ENCODE assay signal across 14 mouse cellular contexts in the genomic region with DNA sequence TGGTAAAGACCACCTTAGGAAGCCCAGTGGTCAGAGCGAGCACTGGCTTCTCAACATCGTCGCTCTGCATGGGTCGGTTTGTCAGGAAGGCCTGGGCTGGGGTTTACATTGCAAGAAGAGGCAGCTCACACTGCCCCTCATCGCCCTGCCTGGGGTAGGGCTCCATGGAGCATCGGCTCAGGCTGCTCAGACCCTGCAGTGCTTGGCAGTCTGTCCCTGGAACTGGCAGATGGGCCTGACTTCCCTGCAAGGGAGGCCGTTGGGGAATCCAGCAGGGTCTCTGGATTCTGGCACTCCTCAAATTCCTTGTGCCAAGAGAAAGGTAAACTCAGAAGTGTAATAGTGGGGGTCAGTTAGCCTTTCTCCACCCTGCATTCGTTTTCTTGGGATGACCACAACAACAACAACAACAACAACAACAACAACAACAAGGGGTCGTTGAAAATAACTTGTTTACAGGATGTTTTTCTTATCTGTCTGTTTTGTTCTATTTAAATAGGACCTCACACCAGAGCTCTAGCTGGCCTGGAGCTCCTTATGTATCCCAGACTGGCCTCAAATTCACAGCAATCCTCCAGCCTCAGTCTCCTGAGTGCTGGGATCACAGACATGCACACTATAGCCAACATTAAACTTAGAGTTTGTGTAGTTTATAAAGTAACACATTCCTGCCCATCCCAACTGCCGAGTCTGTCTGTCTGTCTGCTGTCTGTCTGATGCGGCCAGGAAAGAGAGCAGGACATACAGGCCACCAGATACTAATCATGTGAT.
DNase-seq lines count a peak whose midpoint lies in the region; ATAC-seq and TF ChIP-seq lines count a peak whose summit lies in the region.
"Had no signal": no experiment of that assay in that cellular context is flagged by ENCODE, and none has a peak within 500 bp of the region (broad histone marks: within the 10 kb centered on the region; RNA-seq: fewer than 3 reads in every experiment).

No protein-coding gene starts in this region.

- 82% methylated on average over 11 of the region's 11 CpGs for WGBS in midbrain, embryonic 10.5 days
- WGBS in midbrain, embryonic 15.5 days, result 80% methylated on average over 11 of the region's 11 CpGs
- 84% methylated on average over 11 of the region's 11 CpGs for WGBS in forebrain, embryonic 14.5 days
- 73% methylated on average over 11 of the region's 11 CpGs for WGBS in olfactory bulb, adult 2 months

- peak overlapping the region; percentile 91; the same call in 1 of the 2 replicates for H3K27ac ChIP-seq in midbrain, embryonic 10.5 days (replicated peaks)
- no peak overlapping the region for H3K27ac ChIP-seq in midbrain, embryonic 15.5 days
- no peak overlapping the region for H3K27ac ChIP-seq in forebrain, embryonic 14.5 days (ENCODE audit: low read depth, low read length)
- H3K27ac ChIP-seq in olfactory bulb, adult 2 months (ENCODE audit: insufficient read depth, low read depth, low read length), result peak overlapping the region; percentile 70; the same call in 1 of the 2 replicates
- H3K27ac ChIP-seq: neural tube, embryonic 12.5 days had no signal

- no peak overlapping the region for H3K4me2 ChIP-seq in midbrain, embryonic 15.5 days
- no peak overlapping the region for H3K4me2 ChIP-seq in forebrain, embryonic 14.5 days (ENCODE audit: low read length)
- H3K4me2 ChIP-seq: embryonic facial prominence, embryonic 12.5 days; neural tube, embryonic 12.5 days had no signal

- DNase-seq in midbrain, embryonic 10.5 days (ENCODE audit: low spot score), result no peak
- DNase-seq in cerebellum, adult 8-10 months, result peak; percentile 92
- DNase-seq in forebrain, embryonic 14.5 days (ENCODE audit: low spot score), result peak; percentile 48
- DNase-seq in testis, postnatal 14 days (ENCODE audit: low spot score), result no peak
- no peak for DNase-seq in gastrocnemius, adult 8-10 months (ENCODE audit: low spot score in 2 of 2)
- DNase-seq in spleen, postnatal 10 days (ENCODE audit: low spot score in 2 of 2), result no peak
- DNase-seq: kidney, postnatal 10 days; liver, postnatal 0 days; right cerebral cortex, adult 18-20 months had no signal

- peaks cover 31% of the 10 kb centered on the region for H3K4me1 ChIP-seq in midbrain, embryonic 10.5 days
- 0 out of 2 replicates have a peak, but pooled peaks cover 4% of the 10 kb centered on the region for H3K4me1 ChIP-seq in midbrain, embryonic 15.5 days
- H3K4me1 ChIP-seq in forebrain, embryonic 14.5 days (ENCODE audit: control insufficient read depth, insufficient read depth, low read length), result peaks cover 11% of the 10 kb centered on the region
- peaks cover 21% of the 10 kb centered on the region for H3K4me1 ChIP-seq in olfactory bulb, adult 2 months (ENCODE audit: control insufficient read depth, insufficient read depth, low read length)

- ATAC-seq in midbrain, embryonic 15.5 days (replicated peaks), result no peak
- no peak for ATAC-seq in forebrain, embryonic 14.5 days
- ATAC-seq: CD4-positive, CD25-positive, alpha-beta regulatory T cell, adult 4 months; liver, postnatal 0 days had no signal

- no peak overlapping the region for H3K4me3 ChIP-seq in midbrain, embryonic 10.5 days
- H3K4me3 ChIP-seq in midbrain, embryonic 15.5 days, result no peak overlapping the region
- H3K4me3 ChIP-seq in forebrain, embryonic 14.5 days (ENCODE audit: low read depth, low read length), result no peak overlapping the region
- no peak overlapping the region for H3K4me3 ChIP-seq in olfactory bulb, adult 2 months (ENCODE audit: insufficient read depth, low read depth, low read length)
- H3K4me3 ChIP-seq: embryonic facial prominence, embryonic 12.5 days; neural tube, embryonic 12.5 days had no signal

- TF ChIP-seq POLR2A in olfactory bulb, adult 2 months (IDR thresholded peaks at IDR 0.05; ENCODE audit: insufficient read depth, low read depth, low read length), result no peak

- TF ChIP-seq CTCF in olfactory bulb, adult 2 months (IDR thresholded peaks at IDR 0.05; ENCODE audit: insufficient read depth, low read depth, low read length), result no peak

- H3K36me3 ChIP-seq in midbrain, embryonic 10.5 days, result no peaks in the 10 kb centered on the region
- H3K36me3 ChIP-seq in midbrain, embryonic 15.5 days (replicated peaks), result no peaks in the 10 kb centered on the region
- H3K36me3 ChIP-seq in forebrain, embryonic 14.5 days (ENCODE audit: control insufficient read depth, insufficient read depth, low read length), result no peaks in the 10 kb centered on the region
- H3K36me3 ChIP-seq: neural tube, embryonic 12.5 days had no signal

- no peak overlapping the region for H3K9ac ChIP-seq in midbrain, embryonic 15.5 days
- H3K9ac ChIP-seq in forebrain, embryonic 14.5 days (ENCODE audit: low read length), result no peak overlapping the region
- H3K9ac ChIP-seq: embryonic facial prominence, embryonic 12.5 days; liver, postnatal 0 days; neural tube, embryonic 12.5 days had no signal

- H3K9me3 ChIP-seq in midbrain, embryonic 10.5 days (replicated peaks), result no peaks in the 10 kb centered on the region
- H3K9me3 ChIP-seq in midbrain, embryonic 15.5 days, result no peaks in the 10 kb centered on the region
- no peaks in the 10 kb centered on the region for H3K9me3 ChIP-seq in forebrain, embryonic 14.5 days (replicated peaks; ENCODE audit: control insufficient read depth, low read length)
- H3K9me3 ChIP-seq: embryonic facial prominence, embryonic 12.5 days; neural tube, embryonic 12.5 days had no signal

- H3K27me3 ChIP-seq in midbrain, embryonic 10.5 days (ENCODE audit: low read depth, poor library complexity, severe bottlenecking), result no peaks in the 10 kb centered on the region
- no peaks in the 10 kb centered on the region for H3K27me3 ChIP-seq in midbrain, embryonic 15.5 days (replicated peaks)
- no peaks in the 10 kb centered on the region for H3K27me3 ChIP-seq in forebrain, embryonic 14.5 days (replicated peaks; ENCODE audit: control insufficient read depth, insufficient read depth, low read length)
- H3K27me3 ChIP-seq: embryonic facial prominence, embryonic 12.5 days; neural tube, embryonic 12.5 days had no signal

Comparison
In these comparisons a context has a peak if more than half of its experiments do, and no peak if none do; other contexts are left out.
1. H3K27ac ChIP-seq: peak in midbrain, embryonic 10.5 days (single experiment) and olfactory bulb, adult 2 months (single experiment); none in midbrain, embryonic 15.5 days (single experiment) and forebrain, embryonic 14.5 days (single experiment).
2. DNase-seq: peak in cerebellum, adult 8-10 months (single experiment) and forebrain, embryonic 14.5 days (single experiment); none in midbrain, embryonic 10.5 days (single experiment), testis, postnatal 14 days (single experiment), gastrocnemius, adult 8-10 months (0 of 2) and spleen, postnatal 10 days (0 of 2).